Mouse (Mus musculus): ENCODE measurements around the gene Ntrk2. TPM values are rescaled to one million over a fixed set of nuclear protein-coding genes. Genes with fewer than 3 reads are reported as not detected.

Gene Ntrk2
- polyA plus RNA-seq (2015; fragmentation: Nextera tagmentation; extraction: Ambion mirVana): 5.8 and 6.9 TPM in 2 replicates

- Histone ChIP-seq H3K27me3 (ENCODE audit: insufficient read depth, low read length) (peaks cover 56% of the 10 kb centered on the region), H3K9me3 (ENCODE audit: low read length) (peaks cover 5% of the 10 kb centered on the region; the same call in 1 of the 2 replicates), H3K36me3 (ENCODE audit: insufficient read depth, low read length) (no peaks in the 10 kb centered on the region), H3K4me3 (ENCODE audit: low read length) (peak within 1 kb of the TSS; percentile 58), H3K9ac (replicated peaks; ENCODE audit: low read length) (peak within 1 kb of the TSS; percentile 49), H3K4me2 (replicated peaks; ENCODE audit: low read depth, low read length) (peak within 1 kb of the TSS; percentile 79), H3K4me1 (ENCODE audit: insufficient read depth, low read length) (peaks cover 16% of the 10 kb centered on the region; the same call in 1 of the 2 replicates), H3K27ac (ENCODE audit: low read length) (no peak within 1 kb of the TSS)
- WGBS: under 1% methylated on average over 47 of the region's 47 CpGs
- peak; percentile 80 for ATAC-seq (ENCODE audit: low FRiP score, low TSS enrichment)
Measured at GRCm38 (mm10) chr13:58806397-58806892, at the start of gene Ntrk2. Gene Ntrk2 (plus strand): TSS chr13:58806569.

- Histone ChIP-seq H3K36me3 (ENCODE audit: insufficient read depth, low read length) (no peaks in the 10 kb centered on the region), H3K4me2 (replicated peaks; ENCODE audit: low read depth, low read length) (no peak overlapping the region), H3K9me3 (ENCODE audit: low read length) (no peaks in the 10 kb centered on the region), H3K9ac (replicated peaks; ENCODE audit: low read length) (no peak overlapping the region), H3K4me3 (ENCODE audit: low read length) (no peak overlapping the region), H3K27ac (ENCODE audit: low read length) (no peak overlapping the region), H3K27me3 (ENCODE audit: insufficient read depth, low read length) (no peaks in the 10 kb centered on the region), H3K4me1 (ENCODE audit: insufficient read depth, low read length) (no peaks in the 10 kb centered on the region)
- 82% methylated on average over 5 of the region's 5 CpGs for WGBS
- no peak for ATAC-seq (ENCODE audit: low FRiP score, low TSS enrichment)
Measured at GRCm38 (mm10) chr13:58761003-58761630, 45.3 kb upstream of the Ntrk2 start.

GRCm38 (mm10) chr13:58768258-58768657, 38.1 kb upstream of the Ntrk2 start:
- Histone ChIP-seq H3K4me1 (ENCODE audit: insufficient read depth, low read length) (no peaks in the 10 kb centered on the region), H3K9ac (replicated peaks; ENCODE audit: low read length) (no peak overlapping the region), H3K36me3 (ENCODE audit: insufficient read depth, low read length) (no peaks in the 10 kb centered on the region), H3K9me3 (ENCODE audit: low read length) (no peaks in the 10 kb centered on the region), H3K27me3 (ENCODE audit: insufficient read depth, low read length) (no peaks in the 10 kb centered on the region), H3K4me3 (ENCODE audit: low read length) (no peak overlapping the region), H3K27ac (ENCODE audit: low read length) (no peak overlapping the region), H3K4me2 (replicated peaks; ENCODE audit: low read depth, low read length) (no peak overlapping the region)
- WGBS: 98% methylated on average over 6 of the region's 6 CpGs
- no peak for ATAC-seq (ENCODE audit: low FRiP score, low TSS enrichment)

GRCm38 (mm10) chr13:58769438-58769837, 36.9 kb upstream of the Ntrk2 start:
- Histone ChIP-seq H3K4me3 (ENCODE audit: low read length) (no peak overlapping the region), H3K27me3 (ENCODE audit: insufficient read depth, low read length) (no peaks in the 10 kb centered on the region), H3K4me2 (replicated peaks; ENCODE audit: low read depth, low read length) (no peak overlapping the region), H3K27ac (ENCODE audit: low read length) (no peak overlapping the region), H3K36me3 (ENCODE audit: insufficient read depth, low read length) (no peaks in the 10 kb centered on the region), H3K9ac (replicated peaks; ENCODE audit: low read length) (no peak overlapping the region), H3K9me3 (ENCODE audit: low read length) (no peaks in the 10 kb centered on the region), H3K4me1 (ENCODE audit: insufficient read depth, low read length) (no peaks in the 10 kb centered on the region)
- 66% methylated on average over 2 of the region's 2 CpGs for WGBS
- ATAC-seq (ENCODE audit: low FRiP score, low TSS enrichment): no peak

- H3K36me3 ChIP-seq (ENCODE audit: insufficient read depth, low read length): no peaks in the 10 kb centered on the region
- no peaks in the 10 kb centered on the region for H3K4me1 ChIP-seq (ENCODE audit: insufficient read depth, low read length)
- no peaks in the 10 kb centered on the region for H3K9me3 ChIP-seq (ENCODE audit: low read length)
- no peak overlapping the region for H3K4me2 ChIP-seq (replicated peaks; ENCODE audit: low read depth, low read length)
- no peak for ATAC-seq (ENCODE audit: low FRiP score, low TSS enrichment)
- 91% methylated on average over 14 of the region's 14 CpGs for WGBS
- H3K9ac ChIP-seq (replicated peaks; ENCODE audit: low read length): no peak overlapping the region
- H3K4me3 ChIP-seq (ENCODE audit: low read length): no peak overlapping the region
- no peak overlapping the region for H3K27ac ChIP-seq (ENCODE audit: low read length)
- no peaks in the 10 kb centered on the region for H3K27me3 ChIP-seq (ENCODE audit: insufficient read depth, low read length)
Measured at GRCm38 (mm10) chr13:58779261-58779660, 27.1 kb upstream of the Ntrk2 start.

GRCm38 (mm10) chr13:58786476-58786875, 19.9 kb upstream of the Ntrk2 start:
- no peaks in the 10 kb centered on the region for H3K27me3 ChIP-seq (ENCODE audit: insufficient read depth, low read length)

GRCm38 (mm10) chr13:58790741-58791140, 15.6 kb upstream of the Ntrk2 start:
- H3K4me3 ChIP-seq (ENCODE audit: low read length): no peak overlapping the region
- H3K9ac ChIP-seq (replicated peaks; ENCODE audit: low read length): no peak overlapping the region
- no peak overlapping the region for H3K27ac ChIP-seq (ENCODE audit: low read length)
- no peaks in the 10 kb centered on the region for H3K27me3 ChIP-seq (ENCODE audit: insufficient read depth, low read length)
- H3K9me3 ChIP-seq (ENCODE audit: low read length): 0 out of 2 replicates have a peak, but pooled peaks cover 3% of the 10 kb centered on the region
- H3K4me1 ChIP-seq (ENCODE audit: insufficient read depth, low read length): 0 out of 2 replicates have a peak, but pooled peaks cover 6% of the 10 kb centered on the region
- no peak overlapping the region for H3K4me2 ChIP-seq (replicated peaks; ENCODE audit: low read depth, low read length)
- WGBS: 83% methylated on average over 7 of the region's 7 CpGs
- H3K36me3 ChIP-seq (ENCODE audit: insufficient read depth, low read length): no peaks in the 10 kb centered on the region
- ATAC-seq (ENCODE audit: low FRiP score, low TSS enrichment): no peak

More at GRCm38 (mm10) chr13:58786476-58786875, 19.9 kb upstream of the Ntrk2 start:
- 0 out of 2 replicates have a peak, but pooled peaks cover 6% of the 10 kb centered on the region for H3K4me1 ChIP-seq (ENCODE audit: insufficient read depth, low read length)
- no peaks in the 10 kb centered on the region for H3K36me3 ChIP-seq (ENCODE audit: insufficient read depth, low read length)
- H3K9ac ChIP-seq (replicated peaks; ENCODE audit: low read length): no peak overlapping the region
- H3K27ac ChIP-seq (ENCODE audit: low read length): no peak overlapping the region
- H3K4me3 ChIP-seq (ENCODE audit: low read length): no peak overlapping the region
- 5% methylated on average over 3 of the region's 3 CpGs for WGBS
- no peaks in the 10 kb centered on the region for H3K9me3 ChIP-seq (ENCODE audit: low read length)
- no peak overlapping the region for H3K4me2 ChIP-seq (replicated peaks; ENCODE audit: low read depth, low read length)
- no peak for ATAC-seq (ENCODE audit: low FRiP score, low TSS enrichment)

- Histone ChIP-seq H3K27ac (ENCODE audit: low read length) (no peak overlapping the region), H3K27me3 (ENCODE audit: insufficient read depth, low read length) (no peaks in the 10 kb centered on the region), H3K9ac (replicated peaks; ENCODE audit: low read length) (no peak overlapping the region), H3K4me1 (ENCODE audit: insufficient read depth, low read length) (no peaks in the 10 kb centered on the region), H3K4me2 (replicated peaks; ENCODE audit: low read depth, low read length) (no peak overlapping the region), H3K36me3 (ENCODE audit: insufficient read depth, low read length) (no peaks in the 10 kb centered on the region), H3K9me3 (ENCODE audit: low read length) (peaks cover 3% of the 10 kb centered on the region; the same call in 1 of the 2 replicates), H3K4me3 (ENCODE audit: low read length) (no peak overlapping the region)
- ATAC-seq (ENCODE audit: low FRiP score, low TSS enrichment): no peak
- 92% methylated on average over 7 of the region's 7 CpGs for WGBS
Measured at GRCm38 (mm10) chr13:58797386-58797785, 9.0 kb upstream of the Ntrk2 start.

GRCm38 (mm10) chr13:58801291-58801690, 5.1 kb upstream of the Ntrk2 start:
- peaks cover 18% of the 10 kb centered on the region for H3K27me3 ChIP-seq (ENCODE audit: insufficient read depth, low read length)
- WGBS: 89% methylated on average over 3 of the region's 3 CpGs
- no peak for ATAC-seq (ENCODE audit: low FRiP score, low TSS enrichment)
- H3K9ac ChIP-seq (replicated peaks; ENCODE audit: low read length): no peak overlapping the region
- no peak overlapping the region for H3K4me3 ChIP-seq (ENCODE audit: low read length)
- H3K27ac ChIP-seq (ENCODE audit: low read length): no peak overlapping the region
- H3K4me1 ChIP-seq (ENCODE audit: insufficient read depth, low read length): no peaks in the 10 kb centered on the region
- H3K9me3 ChIP-seq (ENCODE audit: low read length): peaks cover 5% of the 10 kb centered on the region; the same call in 1 of the 2 replicates
- H3K4me2 ChIP-seq (replicated peaks; ENCODE audit: low read depth, low read length): no peak overlapping the region
- no peaks in the 10 kb centered on the region for H3K36me3 ChIP-seq (ENCODE audit: insufficient read depth, low read length)

GRCm38 (mm10) chr13:58803882-58804281, 2.5 kb upstream of the Ntrk2 start:
- Histone ChIP-seq H3K9ac (replicated peaks; ENCODE audit: low read length) (no peak overlapping the region), H3K4me3 (ENCODE audit: low read length) (no peak overlapping the region), H3K4me1 (ENCODE audit: insufficient read depth, low read length) (peaks cover 16% of the 10 kb centered on the region; the same call in 1 of the 2 replicates), H3K27me3 (ENCODE audit: insufficient read depth, low read length) (peaks cover 41% of the 10 kb centered on the region), H3K27ac (ENCODE audit: low read length) (no peak overlapping the region), H3K36me3 (ENCODE audit: insufficient read depth, low read length) (no peaks in the 10 kb centered on the region), H3K9me3 (ENCODE audit: low read length) (peaks cover 5% of the 10 kb centered on the region; the same call in 1 of the 2 replicates), H3K4me2 (replicated peaks; ENCODE audit: low read depth, low read length) (no peak overlapping the region)
- ATAC-seq (ENCODE audit: low FRiP score, low TSS enrichment): no peak
- 10% methylated on average over 1 of the region's 1 CpGs for WGBS

All from kidney, embryonic 16.5 days (tissue).